Mouse (Mus musculus): ENCODE measurements around the gene Kcnk2.

Kcnk2 gene

DNA sequence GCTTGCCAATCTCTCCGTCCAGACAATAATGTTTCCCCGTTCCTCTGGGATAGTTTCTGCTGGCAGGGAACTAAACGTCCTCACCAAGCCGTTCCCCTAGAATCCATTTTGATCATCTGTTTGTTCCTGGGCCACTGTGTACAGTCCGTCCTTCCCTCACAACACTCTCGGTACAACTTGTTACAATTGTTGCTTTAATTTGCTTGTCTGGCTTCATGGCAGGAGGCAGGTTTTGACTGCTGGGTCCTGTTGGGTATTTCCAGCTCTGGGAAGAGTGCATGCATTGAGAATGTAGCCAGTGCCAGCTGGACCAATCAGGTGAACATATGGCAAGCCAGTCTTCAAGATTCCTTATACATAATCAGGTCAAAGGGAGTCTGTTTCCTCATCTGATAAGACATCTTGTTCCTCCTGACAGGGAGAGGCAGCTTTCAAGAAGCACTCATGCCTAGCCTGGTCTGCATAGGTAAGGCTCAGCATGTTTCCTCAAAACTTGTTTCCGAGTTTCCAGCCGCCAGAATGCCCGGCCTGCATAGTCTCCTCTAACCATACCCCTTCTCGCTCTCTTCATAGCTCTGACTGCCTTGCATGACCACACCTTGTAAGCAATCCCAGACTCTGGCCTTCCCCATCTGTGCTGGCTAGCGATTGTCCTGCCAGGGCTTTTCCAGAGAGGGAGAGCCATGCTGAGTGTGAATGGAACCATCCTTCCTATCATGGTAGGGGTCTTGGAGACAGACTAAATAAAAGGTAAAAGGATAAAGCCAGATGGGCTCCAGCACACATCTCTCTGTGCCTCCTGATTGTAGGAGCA lies 184.1 kb downstream of the Kcnk2 start:
- no peak for DNase-seq (ENCODE audit: low read depth)

DNA sequence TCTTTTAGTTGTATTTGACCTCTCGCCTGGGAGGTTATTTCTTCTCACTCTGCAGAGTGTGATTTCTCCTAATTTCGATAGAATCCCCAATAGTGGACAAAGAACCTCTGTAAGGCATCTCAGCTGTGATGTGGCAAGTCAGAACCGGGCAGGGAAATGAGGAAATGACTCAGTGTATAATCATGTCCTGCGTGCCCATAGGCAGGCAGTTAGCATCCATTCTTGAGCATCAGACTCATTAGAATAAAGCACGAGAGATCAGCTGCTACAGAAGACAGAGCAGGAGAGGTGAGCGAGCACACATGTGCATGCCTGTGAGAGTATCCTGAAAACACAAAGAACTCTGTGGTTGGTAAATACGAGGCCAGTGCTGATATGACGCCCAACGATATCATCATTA lies 186.9 kb downstream of the Kcnk2 start:
- no peak for DNase-seq (ENCODE audit: low read depth)

DNA sequence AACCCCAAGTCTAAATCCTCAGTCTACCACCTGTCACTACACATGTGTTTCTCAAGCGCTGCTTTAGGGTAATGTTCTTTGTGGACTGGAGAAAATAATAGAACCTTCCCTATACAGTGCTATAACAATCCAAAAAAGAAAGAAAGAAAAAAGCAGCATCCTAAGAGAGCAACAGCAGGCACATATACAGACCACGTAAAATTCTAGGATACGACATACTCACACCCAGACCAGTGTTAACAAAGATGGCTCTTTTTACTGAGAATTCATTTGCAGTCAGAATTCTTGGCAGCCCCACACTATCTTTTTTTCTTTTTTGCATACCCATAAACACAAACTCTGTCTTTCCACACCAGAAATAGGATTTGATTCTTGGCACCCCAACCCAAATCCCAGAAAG lies 187.6 kb downstream of the Kcnk2 start:
- DNase-seq (ENCODE audit: low read depth), result no peak

DNA sequence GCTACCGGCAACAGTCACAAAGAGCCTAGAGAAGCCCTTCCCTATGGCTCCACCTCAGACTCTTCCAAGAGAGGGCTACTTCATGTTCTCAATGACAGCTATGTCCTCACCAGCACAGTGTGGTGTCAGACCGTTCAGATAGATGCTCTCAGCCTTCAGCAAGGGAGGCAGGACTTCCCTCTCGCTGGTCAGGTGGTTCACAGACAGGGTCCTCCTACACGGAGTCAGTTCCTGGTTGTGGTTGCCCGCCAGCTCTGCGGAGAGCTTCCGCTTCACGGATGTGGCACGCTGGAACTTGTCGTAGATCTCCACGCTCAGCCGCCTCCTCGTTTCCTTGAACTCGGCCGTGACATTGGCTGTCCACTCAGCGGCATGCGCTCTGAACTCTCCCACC lies 192.4 kb downstream of the Kcnk2 start:
- no peak for DNase-seq (ENCODE audit: low read depth)

DNA sequence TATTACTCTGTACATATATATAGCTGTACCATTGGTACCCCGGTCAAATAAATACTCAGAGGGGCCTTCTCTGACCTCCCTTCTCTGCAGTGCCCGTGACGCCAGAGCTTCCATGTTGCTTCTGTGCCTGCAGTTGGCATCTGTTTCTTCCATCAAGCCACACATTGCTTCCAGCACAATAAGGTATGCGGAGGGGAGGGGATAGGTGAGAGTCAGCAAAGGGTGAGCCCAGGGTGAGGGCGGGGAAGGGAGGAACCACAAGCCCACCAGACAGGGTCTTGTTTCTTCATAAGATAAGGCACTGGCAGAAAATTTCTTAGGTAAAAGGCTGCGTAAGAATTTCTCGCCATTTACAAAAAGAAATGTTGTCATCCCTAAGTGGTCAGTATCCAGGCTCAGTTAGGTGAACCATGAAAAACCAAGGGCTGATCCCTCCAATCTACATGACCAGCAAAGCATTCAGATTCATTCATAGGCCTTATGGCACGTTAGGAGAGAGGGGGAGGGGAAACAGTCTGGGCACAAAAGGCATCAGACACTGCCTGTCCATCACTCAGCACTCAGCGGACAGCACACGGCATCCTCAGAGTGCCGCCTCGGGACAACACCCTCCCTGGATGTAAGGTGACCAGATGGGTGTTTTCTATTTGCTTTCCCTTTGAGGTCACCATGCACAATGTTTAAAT lies 192.9 kb downstream of the Kcnk2 start:
- DNase-seq (ENCODE audit: low read depth), result no peak

DNA sequence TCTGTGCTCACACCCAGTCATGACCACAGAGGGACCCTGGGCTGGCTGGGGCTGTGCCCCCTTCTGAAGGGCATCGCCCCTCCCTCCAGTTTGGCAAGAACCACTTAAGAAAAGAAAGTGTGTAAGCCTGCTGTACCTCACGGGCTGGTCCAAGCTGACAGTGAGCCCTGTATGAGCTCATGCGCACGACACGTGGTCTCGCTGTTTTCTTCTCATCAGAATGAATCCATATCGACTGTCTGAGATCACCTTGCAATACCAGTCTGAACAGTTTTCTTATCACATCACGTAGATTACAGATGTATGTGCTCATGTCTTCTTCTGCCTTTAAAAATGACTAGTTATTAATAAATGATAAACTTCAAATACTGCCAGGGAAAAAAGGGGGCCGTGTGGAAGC lies 193.5 kb downstream of the Kcnk2 start:
- DNase-seq (ENCODE audit: low read depth), result no peak

DNA sequence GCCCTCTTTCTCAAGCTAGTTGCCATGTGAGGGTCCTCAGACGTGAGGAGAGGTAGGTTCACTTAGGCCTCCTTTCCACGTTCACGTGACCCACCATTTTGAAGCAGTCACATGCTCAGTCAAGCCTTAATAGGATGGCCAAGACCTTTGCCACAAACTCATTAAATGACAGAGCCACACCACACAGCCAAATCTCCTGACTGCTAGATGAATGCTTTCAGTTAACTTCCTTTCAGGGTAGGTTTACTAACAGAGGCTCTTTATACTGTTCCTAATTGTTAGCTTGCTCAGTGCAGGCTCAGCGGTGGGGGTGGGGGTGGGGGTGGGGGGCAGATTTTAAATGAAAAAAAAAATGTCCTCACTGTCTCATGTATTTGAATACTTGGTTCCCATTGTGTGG lies 206.3 kb downstream of the Kcnk2 start:
- DNase-seq (ENCODE audit: low read depth), result no peak

DNA sequence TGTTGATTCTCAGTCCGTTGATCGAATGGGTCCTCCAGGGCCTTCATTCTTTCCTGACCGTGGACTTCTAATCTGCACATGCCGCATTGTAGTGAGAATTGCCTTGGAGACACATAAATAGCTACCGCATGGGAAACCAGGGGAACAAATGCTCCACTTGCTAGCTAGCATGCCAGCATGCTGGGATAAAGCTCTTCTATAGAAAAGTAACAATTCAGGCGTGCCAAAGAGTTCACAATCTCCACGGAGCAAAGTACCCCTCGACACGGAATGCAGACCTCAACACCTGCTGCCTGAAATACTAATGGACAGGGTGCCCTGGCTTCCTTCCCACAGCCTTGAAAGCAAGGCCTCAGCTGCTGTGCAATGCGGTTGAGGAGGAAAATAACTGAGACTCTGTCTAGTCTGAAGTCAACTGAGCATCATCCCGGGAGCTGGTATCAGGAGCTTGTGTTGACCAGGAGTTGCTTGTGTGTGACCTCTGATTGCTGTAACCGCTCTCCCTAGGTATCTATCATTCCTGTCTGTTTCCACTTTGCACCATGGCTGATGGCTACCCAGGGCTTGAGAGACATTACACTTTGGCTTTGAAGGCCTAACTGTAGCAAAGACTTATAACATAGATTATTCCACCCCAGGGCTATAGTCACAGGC lies 214.2 kb downstream of the Kcnk2 start:
- DNase-seq (ENCODE audit: low read depth), result no peak

DNA sequence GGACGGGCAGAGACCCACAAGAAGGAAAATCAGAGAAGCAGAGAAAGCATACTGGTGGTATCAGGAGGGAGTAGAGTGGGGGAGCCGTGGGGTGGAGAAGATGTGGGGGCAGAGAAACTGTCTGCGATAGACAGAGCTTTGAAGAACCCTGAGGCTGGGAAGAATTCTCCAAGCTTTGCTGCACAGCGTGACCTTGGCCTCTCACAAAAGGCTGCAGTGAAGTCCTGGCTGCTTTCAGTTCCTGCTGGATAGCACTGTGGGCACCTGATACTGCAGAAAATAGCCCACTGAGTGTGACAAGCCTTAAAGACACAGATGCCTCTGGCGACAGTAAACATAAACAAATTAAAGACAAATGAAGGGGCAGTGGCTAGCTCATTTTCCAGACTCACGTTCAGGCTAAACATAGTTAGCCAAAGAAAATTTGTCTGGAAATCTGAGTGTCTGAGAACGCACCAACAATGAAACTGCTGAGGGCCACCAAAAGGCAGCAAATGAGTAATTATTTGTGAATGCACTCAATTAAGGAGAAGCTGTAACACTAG lies 216.8 kb downstream of the Kcnk2 start:
- DNase-seq (ENCODE audit: low read depth), result no peak

DNA sequence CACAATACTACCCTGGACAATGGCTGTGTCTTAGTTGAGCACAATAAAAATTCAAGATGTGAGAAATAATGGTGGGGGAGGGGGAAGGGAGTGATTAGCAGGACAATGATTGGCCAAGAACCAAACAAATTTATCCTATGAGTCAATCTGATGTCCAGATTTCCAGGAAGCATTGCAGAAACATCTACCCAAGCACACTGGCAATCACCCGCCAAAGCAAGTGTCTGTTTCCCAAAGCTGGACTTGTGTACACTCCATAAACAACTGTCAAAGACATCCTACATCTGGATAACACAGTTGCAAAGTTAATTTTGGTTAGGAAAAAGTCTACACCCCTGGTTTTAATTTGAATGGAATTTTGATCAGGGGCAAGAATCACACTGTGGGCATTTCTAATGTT lies 224.3 kb downstream of the Kcnk2 start:
- no peak for DNase-seq (ENCODE audit: low read depth)

DNA sequence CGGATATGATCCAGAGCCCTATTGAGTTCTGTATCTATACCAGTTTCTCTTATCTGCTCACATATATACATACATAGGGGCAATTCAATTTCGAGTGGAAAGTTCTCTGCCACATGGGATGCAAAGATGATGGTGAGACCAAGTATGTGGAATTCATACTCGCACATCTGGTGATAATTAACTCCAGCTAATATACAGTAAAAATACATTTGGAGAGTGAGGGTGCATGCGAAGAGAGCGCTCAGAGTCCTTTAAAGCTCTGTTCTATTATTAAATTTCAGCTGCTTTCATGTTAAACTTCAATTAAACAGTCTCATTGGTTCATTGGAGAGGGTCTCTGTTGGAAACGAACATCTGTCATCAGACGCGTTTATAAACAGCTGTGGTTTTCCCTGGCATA lies 228.6 kb downstream of the Kcnk2 start:
- no peak for DNase-seq (ENCODE audit: low read depth)

DNA sequence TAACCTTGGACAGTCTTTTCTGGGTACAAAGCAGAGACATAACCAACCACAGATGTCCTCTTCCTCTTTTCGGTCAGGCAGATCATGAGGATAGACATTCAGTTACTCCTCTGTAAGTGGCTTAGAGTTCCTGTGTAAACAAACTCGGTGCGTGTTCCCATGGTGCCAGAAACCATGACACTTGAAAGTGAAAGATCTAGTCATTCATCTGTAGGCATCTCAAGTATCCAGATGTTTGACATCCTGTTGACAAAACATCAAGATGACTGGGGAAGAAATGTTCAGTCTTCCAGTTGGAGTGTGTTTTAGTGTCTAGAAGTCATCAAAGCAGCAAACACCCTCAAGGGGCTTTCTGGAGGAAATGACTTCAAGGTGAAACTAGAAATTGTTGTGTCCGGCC lies 230.9 kb downstream of the Kcnk2 start:
- no peak for DNase-seq (ENCODE audit: low read depth)

DNA sequence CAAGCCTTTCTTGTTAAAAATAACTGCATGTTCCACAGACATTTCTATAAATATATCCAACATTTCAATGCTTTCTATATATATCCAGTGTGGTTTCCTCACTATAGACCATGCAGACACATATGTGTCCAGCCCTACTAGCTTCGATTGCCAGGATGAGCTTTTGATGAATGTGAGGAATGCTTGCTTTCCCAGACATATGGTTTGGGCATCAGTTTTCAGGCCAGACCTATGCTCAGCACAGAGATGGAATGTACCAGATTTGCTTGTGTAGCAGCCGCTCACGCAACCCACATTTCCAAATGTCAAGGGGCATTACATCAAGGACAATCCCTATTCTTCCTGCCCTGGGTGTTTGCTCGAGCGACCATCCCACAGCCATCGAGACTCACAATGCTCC lies 236.3 kb downstream of the Kcnk2 start:
- no peak for DNase-seq (ENCODE audit: low read depth)

DNA sequence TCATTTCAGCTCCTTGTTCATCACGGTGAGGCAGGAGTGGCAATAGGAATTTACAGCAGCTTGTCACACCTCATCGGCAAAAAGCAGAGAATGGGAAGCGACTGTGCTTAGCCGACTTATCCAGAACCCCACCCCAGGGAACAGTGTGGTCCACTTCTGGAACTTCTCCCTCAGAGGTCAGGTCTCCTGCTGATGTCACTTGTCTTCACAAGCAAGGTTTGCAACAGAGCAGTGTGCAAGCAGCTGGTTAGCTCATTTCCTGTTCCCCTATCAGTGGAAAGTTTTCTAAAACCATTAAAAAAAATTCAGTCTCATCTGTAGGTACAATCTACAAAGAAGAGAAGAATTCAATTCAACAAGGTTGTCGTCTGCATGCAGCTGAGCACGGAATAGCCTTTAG lies 236.9 kb downstream of the Kcnk2 start:
- no peak for DNase-seq (ENCODE audit: low read depth)

DNA sequence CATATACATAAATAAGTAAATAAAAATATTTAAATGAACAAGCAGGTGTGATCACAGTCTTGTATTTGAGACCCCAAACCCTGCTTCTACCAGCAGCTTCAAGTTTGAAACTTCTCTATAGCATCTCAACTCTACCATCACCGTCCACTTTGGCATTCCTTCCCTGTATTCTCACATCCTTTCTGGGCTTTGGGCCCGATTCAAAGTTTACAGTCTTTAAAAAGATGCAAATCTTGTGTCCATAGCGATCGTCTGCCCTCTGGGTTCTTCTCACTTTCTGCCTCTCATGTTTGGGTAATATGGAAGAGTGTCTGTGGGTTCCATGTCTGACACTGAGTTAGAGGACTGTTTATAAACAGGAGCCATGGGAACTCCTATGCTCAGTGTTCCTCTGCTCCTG lies 237.4 kb downstream of the Kcnk2 start:
- DNase-seq (ENCODE audit: low read depth), result no peak

DNA sequence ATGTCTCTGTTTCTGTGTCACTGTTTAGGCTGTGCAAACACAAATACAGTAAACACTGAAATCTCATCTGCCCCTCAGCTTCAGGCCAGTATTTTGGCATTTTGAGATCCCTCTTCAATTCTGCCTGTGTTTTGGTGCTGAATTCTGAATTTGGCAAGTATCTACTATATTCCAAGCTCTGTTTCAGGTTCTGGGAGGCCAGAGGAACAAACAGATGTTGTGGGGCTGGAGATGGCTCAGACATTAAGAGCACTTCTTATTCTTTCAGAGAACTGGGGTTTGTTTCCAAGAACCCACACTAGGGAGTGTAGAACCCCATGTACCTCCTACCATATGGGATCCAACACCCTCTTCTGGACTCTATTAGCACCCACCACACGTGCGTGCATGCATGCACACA lies 237.8 kb downstream of the Kcnk2 start:
- DNase-seq (ENCODE audit: low read depth), result no peak

All from naive thymus-derived CD4-positive, alpha-beta T cell, adult 2 months (primary cell).